Mouse (Mus musculus): ENCODE measurements around the gene Asap3.

The Asap3 gene

DNA sequence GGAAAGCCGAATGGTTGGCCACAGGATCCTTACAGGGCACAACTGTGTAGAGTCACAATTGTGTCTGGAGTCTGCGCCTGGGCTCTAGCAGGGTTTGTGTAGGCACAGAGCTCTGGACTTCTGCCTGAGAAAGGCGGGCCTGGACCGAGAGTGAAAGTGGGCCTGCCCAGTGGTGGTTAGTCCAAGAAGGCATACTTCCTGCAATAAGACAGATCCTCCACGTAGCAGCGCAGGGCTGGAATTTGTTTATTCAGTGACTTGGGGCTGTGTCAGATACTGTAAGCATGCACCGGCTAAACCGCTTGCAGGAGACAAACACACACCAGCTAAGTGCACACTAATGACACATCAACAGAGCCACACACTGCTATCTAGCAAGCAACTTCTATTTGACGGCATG lies 43.6 kb downstream of the Asap3 start:
- DNase-seq (ENCODE audit: low read depth, low spot score): peak; percentile 77

DNA sequence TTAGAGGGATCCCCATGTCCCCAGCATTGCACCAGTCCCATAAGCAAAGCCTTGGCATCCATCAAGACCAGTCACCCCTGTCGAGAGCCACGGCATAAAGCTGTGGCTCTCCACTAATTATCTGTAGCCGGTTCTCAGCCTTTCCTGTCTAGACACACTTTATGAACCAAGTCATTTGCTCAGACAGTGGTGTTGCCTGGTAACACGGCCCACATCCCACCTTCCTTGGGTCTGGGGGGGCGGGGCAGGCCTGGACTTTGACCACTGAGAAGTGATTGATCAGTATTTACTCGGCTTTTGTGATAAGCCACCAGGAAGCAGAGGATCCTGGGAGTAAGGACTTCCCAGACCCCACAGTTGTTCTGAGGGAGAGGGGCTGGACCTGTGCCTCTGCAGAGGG lies 49.8 kb downstream of the Asap3 start:
- no peak for DNase-seq (ENCODE audit: low read depth, low spot score)

DNA sequence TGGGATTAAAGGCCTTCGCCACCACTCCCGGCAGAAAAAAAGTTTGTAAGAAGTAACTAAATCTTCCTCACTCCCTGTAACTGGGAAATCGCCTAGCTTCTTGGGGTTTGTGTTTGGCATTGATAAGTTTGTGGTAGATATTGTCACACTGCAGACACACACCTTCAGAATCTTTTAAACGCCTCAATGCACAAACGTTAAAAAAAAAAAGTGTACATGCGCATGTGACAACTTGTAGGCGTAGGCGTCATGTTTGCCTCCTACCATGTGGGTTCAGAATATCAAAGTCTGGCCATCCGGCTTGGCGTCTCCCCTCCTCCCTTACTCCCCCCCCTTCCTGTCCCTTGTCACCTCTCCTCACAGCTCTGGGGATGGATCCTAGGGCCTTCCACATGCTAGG lies 50.5 kb downstream of the Asap3 start:
- no peak for DNase-seq (ENCODE audit: low read depth, low spot score)

DNA sequence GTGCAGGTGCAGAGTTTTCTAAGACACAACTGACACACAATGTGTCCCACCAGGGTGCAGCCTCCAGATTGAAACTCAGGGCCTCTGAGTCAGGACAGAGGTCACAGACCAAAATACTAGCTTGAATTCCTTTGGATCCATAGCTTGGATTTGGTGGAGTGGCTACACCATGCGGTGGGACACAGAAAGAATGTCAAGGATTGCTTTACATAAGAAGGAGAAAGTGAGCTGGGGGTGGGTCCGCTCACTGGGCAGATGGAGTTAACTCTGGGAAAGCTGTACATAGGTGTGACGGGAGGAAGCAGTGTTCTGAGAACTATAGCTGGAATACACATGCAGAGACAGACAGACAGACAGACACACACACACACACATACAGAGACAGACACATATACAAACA lies 53.8 kb downstream of the Asap3 start:
- DNase-seq (ENCODE audit: low read depth, low spot score): no peak

DNA sequence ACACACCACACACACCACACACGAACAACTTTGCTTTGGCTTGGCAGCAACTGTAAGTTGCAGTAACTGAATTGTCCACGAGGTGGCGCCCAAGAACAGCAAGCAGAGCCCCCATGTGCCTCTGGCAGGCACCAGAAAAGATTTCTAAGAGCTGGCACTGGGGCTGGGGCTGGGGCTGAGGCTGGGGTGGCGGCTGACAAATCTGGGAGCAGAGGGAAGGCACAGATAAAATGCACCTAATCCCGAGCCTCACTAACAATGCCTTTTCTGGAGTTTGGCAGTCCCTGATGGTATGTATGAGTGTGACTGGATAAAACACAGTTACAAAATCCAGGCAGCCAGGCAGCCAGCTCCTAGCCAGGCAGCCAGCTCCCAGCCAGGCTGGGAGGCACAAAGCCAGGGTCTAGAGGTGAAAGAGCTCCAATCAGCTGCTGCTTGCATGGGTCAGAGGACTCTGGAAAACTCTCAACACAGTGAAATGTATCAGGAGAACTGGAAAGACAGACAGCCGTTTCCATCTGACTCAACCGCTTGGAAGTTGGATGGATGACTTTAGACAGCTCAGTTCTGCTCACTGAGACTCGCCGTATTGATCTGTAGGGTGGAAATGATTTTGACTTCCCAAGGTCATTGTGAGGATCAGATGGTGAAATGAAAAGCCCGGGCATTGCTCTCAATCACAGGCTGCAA lies 54.5 kb downstream of the Asap3 start:
- DNase-seq (ENCODE audit: low read depth, low spot score): peak; percentile 80

DNA sequence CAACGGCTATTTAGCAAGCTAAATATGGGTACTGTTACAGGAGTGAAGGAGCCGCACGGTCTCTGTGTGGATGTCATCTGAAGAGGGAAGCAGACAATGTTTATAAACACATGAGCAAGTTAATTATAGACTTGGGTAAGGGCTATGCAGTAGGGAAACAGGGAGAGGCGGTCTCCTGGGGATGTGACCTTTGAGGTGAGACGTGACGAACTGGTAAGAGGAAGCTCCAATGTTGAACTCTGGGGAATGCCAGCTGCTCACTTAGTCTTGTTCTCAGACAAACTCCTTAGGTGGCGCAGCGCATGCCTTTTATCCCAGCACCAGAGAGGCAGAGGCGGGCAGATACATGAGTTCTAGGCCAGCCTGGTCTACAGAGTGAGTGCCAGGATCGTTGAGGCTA lies 55.7 kb downstream of the Asap3 start:
- no peak for DNase-seq (ENCODE audit: low read depth, low spot score)

DNA sequence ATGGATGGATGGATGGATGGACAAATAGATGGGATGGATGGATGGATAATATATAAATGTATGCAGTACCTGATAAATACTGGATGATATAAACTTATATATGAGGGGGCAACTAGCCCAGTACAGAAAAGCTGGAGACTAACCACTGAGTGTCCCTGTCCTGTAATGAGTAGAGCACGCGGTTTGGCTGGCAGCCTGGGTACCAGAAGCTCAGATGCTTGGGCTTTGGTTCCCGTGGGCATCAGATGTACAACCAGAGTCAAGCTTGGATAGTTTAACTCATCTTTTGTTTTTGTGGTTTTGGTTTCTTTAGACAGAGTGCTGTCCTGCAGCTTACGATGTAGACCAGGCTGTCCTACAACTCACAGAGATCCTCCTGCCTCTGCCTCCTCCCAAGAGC lies 57.4 kb downstream of the Asap3 start:
- no peak for DNase-seq (ENCODE audit: low read depth, low spot score)

DNA sequence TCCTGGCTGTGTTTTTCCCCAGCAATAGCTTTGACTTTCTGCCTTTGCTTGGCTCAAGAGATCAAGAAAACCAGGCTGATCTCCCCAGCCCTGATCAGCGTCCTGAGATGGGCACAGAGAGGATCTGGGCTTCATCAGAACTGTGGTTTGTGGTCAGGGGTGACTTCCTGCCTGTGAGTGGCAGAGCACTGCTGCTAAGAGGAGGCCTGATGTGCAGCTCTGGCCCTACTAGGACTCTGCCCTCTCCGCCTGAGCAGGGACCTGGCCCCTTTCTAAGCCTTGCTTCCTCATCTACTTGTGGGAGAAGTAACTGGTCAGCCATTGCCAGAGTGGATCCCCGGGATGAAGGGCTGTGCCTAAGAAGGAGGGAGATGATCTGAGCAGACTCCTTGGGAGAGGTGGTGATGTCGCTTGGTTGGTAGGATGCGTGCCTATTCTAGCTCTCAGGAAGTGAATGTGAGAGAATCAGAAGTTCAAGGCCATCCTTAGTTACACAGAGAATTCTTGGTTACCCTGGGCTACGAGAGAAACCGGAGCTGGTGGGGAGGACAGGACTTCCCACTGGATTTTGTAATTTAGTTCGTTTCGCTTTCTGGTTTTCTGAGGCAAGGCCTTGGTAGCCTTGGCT lies 60.7 kb downstream of the Asap3 start:
- peak; percentile 65 for DNase-seq (ENCODE audit: low read depth, low spot score)

DNA sequence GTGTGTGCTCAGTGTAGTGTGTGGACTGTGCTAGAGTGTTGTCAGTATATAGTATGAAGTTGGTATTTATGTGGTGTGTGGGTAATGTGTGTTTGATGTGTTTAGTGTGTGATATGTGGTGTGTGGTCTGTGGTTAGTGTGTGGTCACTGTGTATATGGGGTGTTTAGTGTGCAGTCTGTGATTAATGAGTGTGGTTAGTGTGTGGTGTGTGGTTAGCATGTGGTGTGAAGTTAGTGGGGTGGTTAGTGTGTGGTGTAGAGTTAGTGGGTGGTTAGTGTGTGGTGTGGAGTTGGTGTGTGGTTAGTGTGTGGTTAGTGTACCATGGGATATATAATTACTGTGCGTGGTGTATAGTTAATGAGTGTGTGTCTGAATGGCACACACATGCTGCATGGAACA lies 62.7 kb downstream of the Asap3 start:
- DNase-seq (ENCODE audit: low read depth, low spot score): no peak

DNA sequence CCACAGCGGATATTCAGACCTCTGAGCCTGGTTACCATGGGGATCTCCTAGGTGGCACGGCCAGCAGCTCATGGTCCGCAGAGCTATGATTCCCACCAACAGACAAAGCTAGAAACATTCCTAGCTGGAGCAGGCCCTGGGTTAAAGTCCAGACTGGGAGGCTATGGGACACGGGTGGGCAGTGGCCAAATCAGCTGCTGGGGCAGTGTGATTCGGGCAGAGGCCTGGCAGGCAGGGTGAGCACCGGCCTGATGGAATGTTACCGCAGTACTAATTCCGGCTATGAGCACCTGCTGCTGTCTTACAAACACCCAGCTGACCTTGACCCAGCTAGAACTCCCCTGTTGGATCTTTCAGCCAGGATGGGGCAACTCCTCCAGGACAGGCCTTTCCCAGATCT lies 64.5 kb downstream of the Asap3 start:
- no peak for DNase-seq (ENCODE audit: low read depth, low spot score)

DNA sequence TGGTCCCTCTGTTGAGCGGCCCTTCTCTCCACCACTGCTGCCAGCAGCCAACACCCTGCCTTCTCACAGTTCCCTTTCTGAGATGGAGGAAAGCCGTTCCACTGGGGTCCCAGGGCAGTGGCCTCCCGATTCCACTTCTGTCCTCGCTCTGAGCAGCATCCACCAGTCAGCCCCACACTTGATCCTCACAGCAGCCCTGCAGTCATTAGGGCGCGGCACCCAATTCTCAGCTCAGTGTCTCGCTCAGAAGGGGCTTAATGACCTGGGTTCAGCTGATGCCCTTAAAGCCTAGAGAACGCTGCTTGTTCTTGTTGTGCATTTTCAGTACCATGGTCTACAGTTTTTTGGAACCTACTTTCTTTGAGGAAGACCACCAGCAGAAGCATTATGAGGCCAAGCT lies 74.9 kb downstream of the Asap3 start:
- no peak for DNase-seq (ENCODE audit: low read depth, low spot score)

DNA sequence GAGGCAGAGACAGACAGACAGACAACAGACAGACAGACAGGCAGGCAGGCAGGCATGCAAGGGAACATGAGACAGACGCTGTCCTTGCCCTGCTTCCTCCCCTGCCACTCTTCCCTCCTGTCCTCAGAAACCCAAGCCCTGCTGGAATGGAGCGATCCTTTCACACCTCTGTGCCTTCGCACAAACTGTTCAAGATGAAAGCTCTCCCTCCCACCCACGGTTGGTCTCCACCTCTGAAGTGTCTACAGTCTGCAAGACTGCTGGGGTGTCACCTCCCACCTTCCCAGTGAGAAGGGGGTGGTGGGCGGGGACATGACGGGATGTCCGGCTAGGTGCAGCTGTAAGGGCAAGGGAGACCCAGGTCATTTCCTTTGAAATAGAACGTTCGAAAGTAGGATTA lies 75.4 kb downstream of the Asap3 start:
- no peak for DNase-seq (ENCODE audit: low read depth, low spot score)

DNA sequence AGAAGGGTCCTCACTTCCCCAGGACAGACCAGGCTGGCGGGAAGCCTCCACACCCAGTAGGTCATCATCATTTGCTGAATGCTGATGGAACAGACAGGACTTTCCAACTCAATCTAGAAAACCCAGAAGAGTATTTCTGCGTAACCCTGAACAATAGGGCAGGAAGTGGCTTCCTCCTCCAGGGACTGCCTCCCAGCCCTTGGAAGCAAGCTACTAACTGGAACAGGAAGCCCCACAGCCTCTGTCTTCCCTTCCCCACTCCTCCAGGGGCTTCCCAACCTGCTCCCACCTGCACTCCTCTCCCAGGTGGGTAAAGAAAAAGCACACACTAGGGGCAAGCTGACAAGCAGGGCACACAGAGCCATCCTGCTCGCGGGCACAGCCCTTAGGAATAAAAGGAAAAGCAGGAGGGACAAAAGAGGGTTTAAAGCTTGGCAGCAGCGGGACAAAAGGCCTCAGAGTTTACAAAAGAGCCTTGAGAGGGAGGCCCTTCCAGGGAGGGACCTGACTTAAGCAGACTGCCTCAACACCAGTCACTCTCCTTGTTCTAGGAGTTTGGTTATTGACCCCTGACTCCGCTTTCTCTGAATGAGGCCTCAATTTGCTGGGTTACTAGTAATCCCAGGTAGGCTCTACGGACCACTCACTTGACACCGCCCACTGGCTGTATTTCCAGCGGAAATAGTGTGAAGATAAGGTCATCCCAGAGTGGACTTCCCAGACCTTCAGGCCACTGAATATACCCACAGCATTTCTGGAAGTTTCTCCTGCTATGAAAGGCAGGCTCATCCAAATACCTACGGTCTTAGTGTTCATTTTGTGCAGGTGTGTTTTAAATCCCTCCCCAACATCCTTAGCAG lies 76.7 kb downstream of the Asap3 start:
- DNase-seq (ENCODE audit: low read depth, low spot score): no peak

DNA sequence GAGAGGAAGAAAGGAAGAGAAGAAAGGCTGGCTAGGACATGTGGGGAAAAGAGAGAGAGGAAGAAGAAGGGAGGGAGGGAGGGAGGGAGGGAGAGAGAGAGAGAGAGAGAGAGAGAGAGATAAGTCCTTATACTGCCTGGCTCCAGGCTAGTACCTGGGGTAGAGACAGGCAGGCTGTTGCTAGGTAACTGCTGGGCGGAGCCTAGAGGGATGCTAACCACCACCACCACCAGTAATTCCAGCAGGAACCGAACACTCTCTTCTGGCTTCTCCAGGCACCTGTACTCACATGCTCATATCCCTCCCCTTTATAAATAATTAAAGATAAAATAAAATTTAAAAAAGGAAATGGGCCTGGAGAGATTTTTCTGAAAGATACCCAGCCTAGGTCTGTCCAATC lies 77.6 kb downstream of the Asap3 start:
- DNase-seq (ENCODE audit: low read depth, low spot score): peak; percentile 22

DNA sequence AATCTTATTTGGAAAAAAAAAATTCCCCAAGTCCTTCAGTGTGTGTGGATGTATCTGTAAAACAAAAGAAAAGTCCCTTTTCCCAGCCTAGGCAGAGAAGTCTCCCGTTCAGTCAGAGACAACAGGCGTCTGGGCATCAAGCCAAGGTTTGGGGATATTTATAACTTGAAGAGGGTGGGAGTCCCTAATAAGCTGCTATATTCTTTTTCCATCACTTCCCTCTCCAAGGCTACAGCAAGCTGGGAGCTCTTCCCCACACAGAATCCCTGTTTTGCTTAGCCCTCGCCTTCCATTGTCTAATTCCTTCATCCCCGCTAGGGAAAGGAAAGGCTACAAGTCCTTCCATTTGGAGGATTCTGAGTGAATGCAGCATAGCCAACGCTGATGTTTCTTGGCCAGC lies 78.3 kb downstream of the Asap3 start, which contains the start of gene Zfp46:
Gene Zfp46 (plus strand): TSS at position 229 of the 400 bp plus-strand sequence.
- DNase-seq (ENCODE audit: low read depth, low spot score): peak; percentile 67

DNA sequence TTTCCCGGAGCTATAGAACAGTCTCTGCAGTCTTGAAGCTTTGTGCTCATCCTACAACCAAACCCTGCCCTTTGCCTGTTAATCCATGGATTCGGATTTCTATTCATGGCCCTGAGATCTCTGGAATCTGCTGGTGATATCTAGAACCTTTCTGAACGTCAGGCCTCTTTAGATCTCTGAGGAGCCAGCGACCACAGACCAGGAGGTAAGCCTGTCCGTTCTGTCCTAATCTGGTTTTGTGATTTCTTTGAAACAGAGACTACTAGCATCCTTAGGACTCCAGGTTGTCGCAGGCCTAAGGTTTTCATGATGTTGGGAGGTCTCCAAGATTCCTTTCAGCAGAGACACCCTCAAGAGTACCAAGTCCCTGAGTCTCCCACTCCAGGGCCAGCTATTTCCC lies 78.7 kb downstream of the Asap3 start:
- no peak for DNase-seq (ENCODE audit: low read depth, low spot score)

DNA sequence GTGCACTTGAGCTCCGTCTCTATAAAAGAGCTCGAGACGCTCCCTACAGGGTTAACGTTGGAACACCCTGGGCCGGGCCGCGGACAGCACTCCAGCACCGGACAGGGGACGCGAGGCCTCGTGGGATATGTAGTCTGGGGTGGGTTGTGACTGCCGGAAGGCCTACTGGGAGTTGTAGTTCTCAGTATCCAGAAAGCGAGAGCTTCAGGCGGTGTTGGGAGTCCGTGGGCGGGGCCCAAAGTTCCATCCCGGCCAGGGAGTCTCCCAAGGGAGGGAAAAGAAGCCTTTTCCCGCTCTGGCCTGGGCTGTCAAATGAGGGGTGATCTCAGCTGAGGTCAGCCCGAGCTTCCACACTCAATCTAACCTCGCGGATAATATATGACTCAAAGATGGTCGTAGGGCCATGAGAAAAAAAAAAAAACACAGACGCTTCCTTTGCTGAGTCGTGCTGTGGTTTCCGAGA lies 79.2 kb downstream of the Asap3 start:
- DNase-seq (ENCODE audit: low read depth, low spot score): peak; percentile 98

DNA sequence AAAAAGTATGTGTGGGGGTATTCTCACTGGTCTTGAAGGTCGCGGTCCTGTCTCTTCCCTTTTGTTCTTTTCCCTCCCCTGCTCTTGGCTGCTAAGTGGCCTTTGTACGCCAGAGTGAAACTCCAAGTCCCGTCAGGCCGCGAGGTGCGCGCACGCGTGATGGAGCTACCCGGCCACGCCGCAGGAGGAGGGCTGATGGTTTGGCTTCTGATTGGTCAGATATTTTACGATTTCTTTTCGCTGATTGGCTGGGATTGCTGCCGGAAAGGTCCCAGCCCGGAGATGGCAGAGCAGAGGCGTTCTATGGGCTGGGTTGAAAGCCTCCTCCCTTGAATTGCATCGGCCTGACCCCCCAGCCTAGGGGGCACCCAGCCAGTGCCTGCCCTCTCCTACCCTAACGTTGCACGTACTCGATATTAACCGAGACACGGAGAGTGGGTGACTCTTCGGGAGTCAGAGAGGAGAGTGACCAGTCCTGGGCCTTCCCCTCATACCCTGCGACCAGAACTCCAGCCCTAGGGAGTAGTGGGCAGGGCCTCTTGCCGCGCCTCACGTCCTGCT lies 79.7 kb downstream of the Asap3 start:
- peak; percentile 97 for DNase-seq (ENCODE audit: low read depth, low spot score)

DNA sequence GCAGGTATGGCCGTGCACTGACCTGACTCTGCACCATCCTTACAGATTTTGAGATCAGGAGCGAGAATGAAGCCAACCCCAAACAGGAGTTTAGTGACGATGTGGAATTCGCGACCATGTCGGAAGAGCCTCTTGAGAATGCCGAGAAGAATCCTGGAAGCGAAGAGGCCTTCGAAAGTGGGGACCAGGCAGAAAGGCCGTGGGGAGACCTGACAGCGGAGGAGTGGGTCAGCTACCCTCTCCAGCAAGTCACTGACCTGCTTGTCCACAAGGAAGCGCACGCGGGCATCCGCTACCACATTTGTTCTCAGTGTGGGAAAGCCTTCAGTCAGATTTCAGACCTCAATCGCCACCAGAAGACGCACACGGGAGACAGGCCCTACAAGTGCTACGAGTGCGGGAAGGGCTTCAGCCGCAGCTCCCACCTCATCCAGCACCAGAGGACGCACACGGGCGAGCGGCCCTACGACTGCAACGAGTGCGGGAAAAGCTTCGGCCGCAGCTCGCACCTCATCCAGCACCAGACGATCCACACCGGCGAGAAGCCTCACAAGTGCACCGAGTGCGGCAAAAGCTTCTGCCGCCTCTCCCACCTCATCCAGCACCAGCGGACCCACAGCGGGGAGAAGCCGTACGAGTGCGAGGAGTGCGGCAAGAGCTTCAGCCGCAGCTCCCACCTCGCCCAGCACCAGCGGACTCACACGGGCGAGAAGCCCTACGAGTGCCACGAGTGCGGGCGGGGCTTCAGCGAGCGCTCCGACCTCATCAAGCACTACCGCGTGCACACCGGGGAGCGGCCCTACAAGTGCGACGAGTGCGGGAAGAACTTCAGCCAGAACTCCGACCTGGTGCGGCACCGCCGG lies 84.0 kb downstream of the Asap3 start:
- DNase-seq (ENCODE audit: low read depth, low spot score): no peak

DNA sequence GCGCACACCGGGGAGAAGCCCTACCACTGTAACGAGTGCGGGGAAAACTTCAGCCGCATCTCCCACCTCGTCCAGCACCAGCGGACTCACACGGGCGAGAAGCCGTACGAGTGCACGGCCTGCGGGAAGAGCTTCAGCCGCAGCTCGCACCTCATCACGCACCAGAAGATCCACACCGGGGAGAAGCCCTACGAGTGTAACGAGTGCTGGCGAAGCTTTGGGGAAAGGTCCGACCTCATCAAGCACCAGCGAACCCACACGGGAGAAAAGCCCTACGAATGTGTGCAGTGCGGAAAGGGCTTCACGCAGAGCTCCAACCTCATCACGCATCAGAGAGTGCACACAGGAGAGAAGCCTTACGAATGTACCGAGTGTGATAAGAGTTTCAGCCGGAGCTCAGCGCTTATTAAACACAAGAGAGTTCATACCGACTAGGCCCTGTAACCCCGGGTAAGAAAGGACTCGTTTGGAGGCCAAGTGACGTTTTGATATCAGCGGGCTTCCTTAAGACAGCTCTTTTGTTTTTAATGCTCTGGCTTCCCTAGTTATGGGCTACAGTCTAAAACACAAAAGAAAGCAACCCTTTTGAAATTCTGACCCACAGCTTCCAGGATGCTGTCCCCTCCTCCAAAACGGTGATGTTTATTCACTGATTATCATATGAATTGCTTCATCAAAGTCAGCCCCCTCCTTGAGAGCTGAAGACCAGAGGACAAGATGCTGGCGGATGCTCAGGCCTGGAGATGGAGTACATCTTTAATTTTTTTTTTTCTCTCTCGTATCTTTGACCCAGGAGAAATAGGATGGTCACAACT lies 84.8 kb downstream of the Asap3 start:
- DNase-seq (ENCODE audit: low read depth, low spot score): no peak
